Mouse (Mus musculus): ENCODE data around the gene Plce1.
"Not testable (repeated sequence)": the region's sequence is repeated elsewhere in the genome, so short reads cannot be mapped to it uniquely, and the experiment has no call there.

The Plce1 gene

GRCm38 (mm10) chr19:38488103-38488912 is 7.4 kb downstream of the Plce1 start:
- DNase-seq (ENCODE audit: low spot score in 2 of 2): no peak

- no peak for DNase-seq (ENCODE audit: low spot score in 2 of 2)
Measured at GRCm38 (mm10) chr19:38498233-38498632, 17.3 kb downstream of the Plce1 start.

GRCm38 (mm10) chr19:38504597-38504996 is 23.7 kb downstream of the Plce1 start:
- DNase-seq (ENCODE audit: low spot score in 2 of 2): peak in 1 of 2 experiments; percentile 45

- no peak for DNase-seq (ENCODE audit: low spot score in 2 of 2)
Measured at GRCm38 (mm10) chr19:38506131-38506530, 25.2 kb downstream of the Plce1 start.

GRCm38 (mm10) chr19:38507251-38507965 is 26.5 kb downstream of the Plce1 start:
- DNase-seq (ENCODE audit: low spot score in 2 of 2): no peak

GRCm38 (mm10) chr19:38507966-38508625 is 27.2 kb downstream of the Plce1 start:
- no peak for DNase-seq (ENCODE audit: low spot score in 2 of 2)

- no peak for DNase-seq (ENCODE audit: low spot score in 2 of 2)
Measured at GRCm38 (mm10) chr19:38514417-38515184, 33.7 kb downstream of the Plce1 start.

- DNase-seq (ENCODE audit: low spot score in 2 of 2): no peak
Measured at GRCm38 (mm10) chr19:38526855-38527254, 45.9 kb downstream of the Plce1 start.

GRCm38 (mm10) chr19:38527475-38527874 is 46.6 kb downstream of the Plce1 start:
- DNase-seq (ENCODE audit: low spot score in 2 of 2): no peak

GRCm38 (mm10) chr19:38533230-38533629 is 52.3 kb downstream of the Plce1 start:
- DNase-seq (ENCODE audit: low spot score in 2 of 2): no peak

GRCm38 (mm10) chr19:38539338-38539737 is 58.4 kb downstream of the Plce1 start:
- peak in 1 of 2 experiments; percentile 21 for DNase-seq (ENCODE audit: low spot score in 2 of 2)

GRCm38 (mm10) chr19:38540549-38540948 is 59.6 kb downstream of the Plce1 start:
- DNase-seq (ENCODE audit: low spot score in 2 of 2): no peak

GRCm38 (mm10) chr19:38549487-38550058 is 68.7 kb downstream of the Plce1 start:
- DNase-seq (ENCODE audit: low spot score in 2 of 2): no peak

- no peak for DNase-seq (ENCODE audit: low spot score in 2 of 2)
Measured at GRCm38 (mm10) chr19:38553551-38553950, 72.6 kb downstream of the Plce1 start.

GRCm38 (mm10) chr19:38555399-38555798 is 74.5 kb downstream of the Plce1 start:
- DNase-seq (ENCODE audit: low spot score in 2 of 2): peak in 1 of 2 experiments; percentile 18

GRCm38 (mm10) chr19:38558816-38559215 is 77.9 kb downstream of the Plce1 start:
- no peak for DNase-seq (ENCODE audit: low spot score in 2 of 2)

- DNase-seq (ENCODE audit: low spot score in 2 of 2): not testable (repeated sequence)
Measured at GRCm38 (mm10) chr19:38561887-38562286, 81.0 kb downstream of the Plce1 start.

GRCm38 (mm10) chr19:38566156-38566555 is 85.2 kb downstream of the Plce1 start:
- no peak for DNase-seq (ENCODE audit: low spot score in 2 of 2)

- DNase-seq (ENCODE audit: low spot score in 2 of 2): no peak
Measured at GRCm38 (mm10) chr19:38566752-38567151, 85.8 kb downstream of the Plce1 start.

GRCm38 (mm10) chr19:38567331-38567730 is 86.4 kb downstream of the Plce1 start:
- no peak for DNase-seq (ENCODE audit: low spot score in 2 of 2)

GRCm38 (mm10) chr19:38578554-38579146 is 97.7 kb downstream of the Plce1 start:
- no peak for DNase-seq (ENCODE audit: low spot score in 2 of 2)

Measured in urinary bladder, adult 18-20 months (tissue).